Mouse (Mus musculus): ENCODE results near the gene Cep57.

The Cep57 gene

GRCm38 (mm10) chr9:13826832-13827405 is at the start of gene Cep57:
Gene Cep57 (minus strand): TSS chr9:13827107.
- DNase-seq (ENCODE audit: low read depth, low spot score), result peak; percentile 99

- DNase-seq (ENCODE audit: low read depth, low spot score), result peak; percentile 86
Observed at GRCm38 (mm10) chr9:13875340-13875739, 48.4 kb upstream of the Cep57 start.

GRCm38 (mm10) chr9:13874359-13874758 is 47.5 kb upstream of the Cep57 start:
- peak; percentile 67 for DNase-seq (ENCODE audit: low read depth, low spot score)

- no peak for DNase-seq (ENCODE audit: low read depth, low spot score)
Observed at GRCm38 (mm10) chr9:13871631-13872030, 44.7 kb upstream of the Cep57 start.

- DNase-seq (ENCODE audit: low read depth, low spot score), result no peak
Observed at GRCm38 (mm10) chr9:13867646-13868045, 40.7 kb upstream of the Cep57 start.

- DNase-seq (ENCODE audit: low read depth, low spot score), result no peak
Observed at GRCm38 (mm10) chr9:13856777-13857176, 29.9 kb upstream of the Cep57 start.

GRCm38 (mm10) chr9:13856247-13856646 is 29.3 kb upstream of the Cep57 start:
- no peak for DNase-seq (ENCODE audit: low read depth, low spot score)

GRCm38 (mm10) chr9:13853876-13854275 is 27.0 kb upstream of the Cep57 start:
- no peak for DNase-seq (ENCODE audit: low read depth, low spot score)

- peak; percentile 91 for DNase-seq (ENCODE audit: low read depth, low spot score)
Observed at GRCm38 (mm10) chr9:13848481-13849480, 21.9 kb upstream of the Cep57 start.

GRCm38 (mm10) chr9:13847591-13847990 is 20.7 kb upstream of the Cep57 start:
- no peak for DNase-seq (ENCODE audit: low read depth, low spot score)

GRCm38 (mm10) chr9:13836726-13837125 is 9.8 kb upstream of the Cep57 start:
- DNase-seq (ENCODE audit: low read depth, low spot score), result no peak

- DNase-seq (ENCODE audit: low read depth, low spot score), result no peak
Observed at GRCm38 (mm10) chr9:13835256-13835655, 8.3 kb upstream of the Cep57 start.

- peak; percentile 73 for DNase-seq (ENCODE audit: low read depth, low spot score)
Observed at GRCm38 (mm10) chr9:13828087-13828441, 1.2 kb upstream of the Cep57 start.

- DNase-seq (ENCODE audit: low read depth, low spot score), result peak; percentile 100
Observed at GRCm38 (mm10) chr9:13827406-13828086, 639 bp upstream of the Cep57 start, which contains the start of gene Fam76b. Gene Fam76b (plus strand): TSS chr9:13827716.

- DNase-seq (ENCODE audit: low read depth, low spot score), result peak; percentile 64
Observed at GRCm38 (mm10) chr9:13826391-13826805, 509 bp downstream of the Cep57 start.

- DNase-seq (ENCODE audit: low read depth, low spot score), result no peak
Observed at GRCm38 (mm10) chr9:13825896-13826295, 1.0 kb downstream of the Cep57 start.

- DNase-seq (ENCODE audit: low read depth, low spot score), result no peak
Observed at GRCm38 (mm10) chr9:13820774-13821173, 6.1 kb downstream of the Cep57 start.

GRCm38 (mm10) chr9:13818369-13818768 is 8.5 kb downstream of the Cep57 start:
- DNase-seq (ENCODE audit: low read depth, low spot score), result no peak

GRCm38 (mm10) chr9:13809937-13810336 is 17.0 kb downstream of the Cep57 start:
- DNase-seq (ENCODE audit: low read depth, low spot score), result peak; percentile 53

GRCm38 (mm10) chr9:13807657-13808056 is 19.2 kb downstream of the Cep57 start:
- no peak for DNase-seq (ENCODE audit: low read depth, low spot score)

- DNase-seq (ENCODE audit: low read depth, low spot score), result no peak
Observed at GRCm38 (mm10) chr9:13806854-13807253, 20.1 kb downstream of the Cep57 start.

GRCm38 (mm10) chr9:13804480-13804879 is 22.4 kb downstream of the Cep57 start:
- DNase-seq (ENCODE audit: low read depth, low spot score), result no peak

Measured in 3T3-L1 (cell line).